Mouse (Mus musculus) E14TG2a.4 (cell line): ENCODE results near the gene Kdm2a.

Experiments used
- CTCF ChIP-seq: conservative IDR thresholded peaks from 2 replicates; pipeline ENCODE4 v1.5.1; 2014; ENCODE audit warnings: low read length
- NANOG ChIP-seq: IDR thresholded peaks from 2 replicates; pipeline ENCODE4 v1.6.1; 2014; ENCODE audit warnings: borderline replicate concordance, low read length, mixed read lengths

- TF ChIP-seq CTCF (no peak), NANOG (no peak; the same call in 1 of the 2 replicates)
These were observed 97.8 kb downstream of the Kdm2a start for GRCm38 (mm10) chr19:4300271-4300704.
